In the genomic region with DNA sequence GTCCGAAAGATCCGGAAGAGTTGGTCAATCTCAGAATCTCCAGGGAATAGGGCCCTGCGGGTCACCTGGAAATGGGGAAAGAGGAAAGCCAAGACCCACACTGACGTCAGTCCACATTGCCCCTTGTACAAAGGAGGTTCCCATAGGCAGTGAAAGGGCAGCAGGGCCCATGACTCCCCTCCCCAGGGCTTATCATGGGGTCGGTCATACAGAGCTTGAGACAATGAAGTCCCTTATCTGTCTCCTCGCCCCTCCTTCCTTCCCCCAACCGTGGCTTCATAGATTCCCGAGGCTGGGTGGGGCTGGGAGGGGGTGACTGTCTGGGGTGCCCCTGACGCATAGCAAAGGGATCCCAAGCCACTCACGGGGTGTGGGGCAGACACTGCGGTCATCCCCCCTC, we compare ENCODE assay signal across 17 mouse cellular contexts. TPM values are rescaled to one million over a fixed set of nuclear protein-coding genes. Genes with fewer than 3 reads are reported as not detected.
DNase-seq lines count a peak whose midpoint lies in the region; ATAC-seq and TF ChIP-seq lines count a peak whose summit lies in the region.
"Had no signal": no experiment of that assay in that cellular context is flagged by ENCODE, and none has a peak within 500 bp of the region (broad histone marks: within the 10 kb centered on the region; RNA-seq: fewer than 3 reads in every experiment).

No protein-coding gene starts in this region.

- peak; percentile 91 for DNase-seq in heart, adult 11 months
- no peak for DNase-seq in heart, adult 9 months (ENCODE audit: low spot score in 2 of 2)
- no peak for DNase-seq in heart, adult 2 months
- DNase-seq in heart, postnatal 0 days (ENCODE audit: low spot score) = no peak
- DNase-seq in heart, postnatal 14 days = no peak
- no peak for DNase-seq in liver, embryonic 13.5 days
- no peak for DNase-seq in B cell, adult 2 months
- DNase-seq: adrenal gland, adult 8-10 months; adrenal gland, postnatal 36 days; cerebellum, adult 8-10 months; gastrocnemius, postnatal 36 days had no signal

- peaks cover 3% of the 10 kb centered on the region; the same call in 1 of the 2 replicates for H3K79me2 ChIP-seq in heart, adult 2 months (replicated peaks; ENCODE audit: control insufficient read depth, insufficient read depth, low read length)

- peaks cover 53% of the 10 kb centered on the region for H3K4me1 ChIP-seq in heart, embryonic 13.5 days
- H3K4me1 ChIP-seq in heart, adult 2 months (ENCODE audit: control insufficient read depth, insufficient read depth, low read length) = no peaks in the 10 kb centered on the region; the same call in none of the 2 replicates
- peaks cover 23% of the 10 kb centered on the region for H3K4me1 ChIP-seq in heart, postnatal 0 days (ENCODE audit: control insufficient read depth, insufficient read depth)
- peaks cover 68% of the 10 kb centered on the region for H3K4me1 ChIP-seq in liver, embryonic 13.5 days (replicated peaks)

- H3K9ac ChIP-seq in heart, embryonic 13.5 days = peak overlapping the region; percentile 55; the same call in 1 of the 2 replicates
- H3K9ac ChIP-seq in heart, adult 2 months (ENCODE audit: low read depth, low read length) = no peak overlapping the region
- H3K9ac ChIP-seq in heart, postnatal 0 days (replicated peaks; ENCODE audit: low read depth, low read length) = no peak overlapping the region
- H3K9ac ChIP-seq in liver, embryonic 13.5 days = no peak overlapping the region
- H3K9ac ChIP-seq: embryonic facial prominence, embryonic 12.5 days; forebrain, embryonic 15.5 days; hindbrain, embryonic 13.5 days had no signal

- TF ChIP-seq POLR2A in heart, adult 2 months (IDR thresholded peaks at IDR 0.05; ENCODE audit: insufficient read depth, low read depth, low read length) = no peak

- intact Hi-C loops in heart, adult 2 months (cut with DNase I) = no loop called here
- intact Hi-C loops in heart, postnatal 14 days (cut with DNase I) = no loop called here

- no peaks in the 10 kb centered on the region for H3K27me3 ChIP-seq in heart, embryonic 13.5 days (replicated peaks)
- no peaks in the 10 kb centered on the region for H3K27me3 ChIP-seq in heart, adult 2 months (ENCODE audit: control insufficient read depth, insufficient read depth, low read length)
- no peaks in the 10 kb centered on the region for H3K27me3 ChIP-seq in heart, postnatal 0 days (ENCODE audit: control insufficient read depth, insufficient read depth, low read length)
- H3K27me3 ChIP-seq in liver, embryonic 13.5 days = no peaks in the 10 kb centered on the region
- H3K27me3 ChIP-seq: CH12.LX; embryonic facial prominence, embryonic 12.5 days; forebrain, embryonic 15.5 days; hindbrain, embryonic 13.5 days had no signal

- WGBS in heart, embryonic 13.5 days = 48% methylated on average over 11 of the region's 11 CpGs
- whole genome bisulfite sequencing in heart, adult 2 months = 41% methylated on average over 11 of the region's 11 CpGs
- WGBS in heart, postnatal 0 days = 47% methylated on average over 11 of the region's 11 CpGs
- WGBS in liver, embryonic 13.5 days (ENCODE audit: insufficient replicate concordance) = 41% methylated on average over 11 of the region's 11 CpGs

- TF ChIP-seq CTCF in heart, adult 2 months (IDR thresholded peaks at IDR 0.05) = no peak
- no peak for TF ChIP-seq CTCF in heart, postnatal 0 days (IDR thresholded peaks at IDR 0.05; ENCODE audit: low read depth)

- H3K4me3 ChIP-seq in heart, embryonic 13.5 days = no peak overlapping the region
- no peak overlapping the region for H3K4me3 ChIP-seq in heart, adult 2 months
- no peak overlapping the region for H3K4me3 ChIP-seq in heart, postnatal 0 days (ENCODE audit: low read depth, low read length)
- no peak overlapping the region for H3K4me3 ChIP-seq in liver, embryonic 13.5 days (replicated peaks)
- H3K4me3 ChIP-seq: embryonic facial prominence, embryonic 12.5 days; forebrain, embryonic 15.5 days; hindbrain, embryonic 13.5 days had no signal

- no peak for TF ChIP-seq EP300 in heart, adult 2 months (IDR thresholded peaks at IDR 0.05; ENCODE audit: insufficient read depth, low read depth, low read length)
- TF ChIP-seq EP300 in heart, postnatal 0 days (IDR thresholded peaks at IDR 0.05; ENCODE audit: low read depth) = no peak

- no peak for ATAC-seq in heart, embryonic 13.5 days (ENCODE audit: extremely low read depth, insufficient number of reproducible peaks, low FRiP score, low TSS enrichment)
- no peak for ATAC-seq in heart, postnatal 0 days (ENCODE audit: insufficient read depth, low read depth)
- ATAC-seq in liver, embryonic 13.5 days (ENCODE audit: low read depth) = no peak
- ATAC-seq: forebrain, embryonic 15.5 days; hindbrain, postnatal 0 days had no signal

- peaks cover 59% of the 10 kb centered on the region for H3K36me3 ChIP-seq in heart, embryonic 13.5 days
- no peaks in the 10 kb centered on the region; the same call in 1 of the 2 replicates for H3K36me3 ChIP-seq in heart, adult 2 months (ENCODE audit: control insufficient read depth, insufficient read depth, low read length)
- peaks cover 20% of the 10 kb centered on the region for H3K36me3 ChIP-seq in heart, postnatal 0 days (replicated peaks; ENCODE audit: control insufficient read depth, insufficient read depth, low read length)
- peaks cover 61% of the 10 kb centered on the region for H3K36me3 ChIP-seq in liver, embryonic 13.5 days
- H3K36me3 ChIP-seq: forebrain, embryonic 15.5 days had no signal

- peak overlapping the region; percentile 22 for H3K4me2 ChIP-seq in heart, embryonic 13.5 days
- H3K4me2 ChIP-seq in heart, postnatal 0 days (ENCODE audit: low read depth, low read length) = no peak overlapping the region
- no peak overlapping the region for H3K4me2 ChIP-seq in liver, embryonic 13.5 days
- H3K4me2 ChIP-seq: embryonic facial prominence, embryonic 12.5 days; forebrain, embryonic 15.5 days; hindbrain, embryonic 13.5 days had no signal

- no peaks in the 10 kb centered on the region for H3K9me3 ChIP-seq in heart, embryonic 13.5 days
- H3K9me3 ChIP-seq in heart, postnatal 0 days (replicated peaks; ENCODE audit: control insufficient read depth, low read length) = no peaks in the 10 kb centered on the region
- no peaks in the 10 kb centered on the region for H3K9me3 ChIP-seq in liver, embryonic 13.5 days (replicated peaks)
- H3K9me3 ChIP-seq: embryonic facial prominence, embryonic 12.5 days; forebrain, embryonic 15.5 days; hindbrain, embryonic 13.5 days had no signal

- peak overlapping the region; percentile 72 for H3K27ac ChIP-seq in heart, embryonic 13.5 days (replicated peaks)
- no peak overlapping the region for H3K27ac ChIP-seq in heart, adult 2 months
- H3K27ac ChIP-seq in heart, postnatal 0 days (ENCODE audit: low read depth) = peak overlapping the region; percentile 37
- peak overlapping the region; percentile 51 for H3K27ac ChIP-seq in liver, embryonic 13.5 days
- H3K27ac ChIP-seq: embryonic facial prominence, embryonic 12.5 days; forebrain, embryonic 15.5 days; hindbrain, embryonic 13.5 days; hindbrain, postnatal 0 days had no signal

RNA-seq across cellular contexts. Expression of gene Rab5b, which starts 3.5 kb away (rescaled TPM):
- polyA plus RNA-seq in heart, embryonic 13.5 days (2015; fragmentation: Nextera tagmentation; extraction: Ambion mirVana) = 60.4 and 62.1 TPM in 2 replicates
- total RNA-seq in heart, adult 2 months (2021) = 10 to 100 TPM; 72.8 to 80.0 TPM
- polyA plus RNA-seq in heart, adult 2 months (2012; rRNA removed) = 68.9 and 111 TPM in 2 replicates
- 68.1 and 75.3 TPM in 2 replicates for total RNA-seq in heart, postnatal 0 days (2014; rRNA removed; ENCODE audit: low replicate concordance)
- 51.2 and 54.8 TPM in 2 replicates for polyA plus RNA-seq in heart, postnatal 0 days (2015; fragmentation: Nextera tagmentation; extraction: Ambion mirVana)
- 10 to 100 TPM; 66.5 to 71.8 TPM for total RNA-seq in heart, postnatal 14 days (2021)
- polyA plus RNA-seq in liver, embryonic 13.5 days (2015; fragmentation: Nextera tagmentation; extraction: Ambion mirVana) = 24.5 and 31.4 TPM in 2 replicates

RNA-seq across cellular contexts. Expression of gene Pmel, which starts 4.4 kb away (rescaled TPM):
- polyA plus RNA-seq in heart, embryonic 13.5 days (2015; fragmentation: Nextera tagmentation; extraction: Ambion mirVana) = 1.6 and 2.6 TPM in 2 replicates
- total RNA-seq in heart, adult 2 months (2021) = under 1 TPM; 0.43 to 0.50 TPM
- 0.59 and 0.66 TPM in 2 replicates for polyA plus RNA-seq in heart, adult 2 months (2012; rRNA removed)
- total RNA-seq in heart, postnatal 0 days (2014; rRNA removed; ENCODE audit: low replicate concordance) = 7.7 and 23.2 TPM in 2 replicates
- polyA plus RNA-seq in heart, postnatal 0 days (2015; fragmentation: Nextera tagmentation; extraction: Ambion mirVana) = 2.0 and 3.0 TPM in 2 replicates
- under 1 TPM; 0.66 to 0.93 TPM for total RNA-seq in heart, postnatal 14 days (2021)
- polyA plus RNA-seq in liver, embryonic 13.5 days (2015; fragmentation: Nextera tagmentation; extraction: Ambion mirVana) = 0.30 and 0.52 TPM in 2 replicates

RNA-seq across cellular contexts. Expression of gene Cdk2, which starts 5.2 kb away (rescaled TPM):
- 86.6 and 92.0 TPM in 2 replicates for polyA plus RNA-seq in heart, embryonic 13.5 days (2015; fragmentation: Nextera tagmentation; extraction: Ambion mirVana)
- 10 to 100 TPM in 1 of 2 experiments, 1 to 10 TPM in 1; 8.5 to 10.9 TPM for total RNA-seq in heart, adult 2 months (2021)
- polyA plus RNA-seq in heart, adult 2 months (2012; rRNA removed) = 10.0 and 17.5 TPM in 2 replicates
- total RNA-seq in heart, postnatal 0 days (2014; rRNA removed; ENCODE audit: low replicate concordance) = 71.8 and 74.7 TPM in 2 replicates
- 50.9 and 53.0 TPM in 2 replicates for polyA plus RNA-seq in heart, postnatal 0 days (2015; fragmentation: Nextera tagmentation; extraction: Ambion mirVana)
- 10 to 100 TPM; 18.9 to 19.9 TPM for total RNA-seq in heart, postnatal 14 days (2021)
- 61.1 and 71.9 TPM in 2 replicates for polyA plus RNA-seq in liver, embryonic 13.5 days (2015; fragmentation: Nextera tagmentation; extraction: Ambion mirVana)

RNA-seq across cellular contexts. Expression of gene Suox, which starts 25.7 kb away (rescaled TPM):
- 11.1 and 12.4 TPM in 2 replicates for polyA plus RNA-seq in heart, embryonic 13.5 days (2015; fragmentation: Nextera tagmentation; extraction: Ambion mirVana)
- 10 to 100 TPM; 25.6 to 26.6 TPM for total RNA-seq in heart, adult 2 months (2021)
- 21.8 and 37.9 TPM in 2 replicates for polyA plus RNA-seq in heart, adult 2 months (2012; rRNA removed)
- 17.2 and 21.4 TPM in 2 replicates for total RNA-seq in heart, postnatal 0 days (2014; rRNA removed; ENCODE audit: low replicate concordance)
- polyA plus RNA-seq in heart, postnatal 0 days (2015; fragmentation: Nextera tagmentation; extraction: Ambion mirVana) = 11.9 and 12.5 TPM in 2 replicates
- total RNA-seq in heart, postnatal 14 days (2021) = 10 to 100 TPM; 17.3 to 17.4 TPM
- 10.7 and 13.9 TPM in 2 replicates for polyA plus RNA-seq in liver, embryonic 13.5 days (2015; fragmentation: Nextera tagmentation; extraction: Ambion mirVana)

RNA-seq across cellular contexts. Expression of gene Dgka, which starts 45.0 kb away (rescaled TPM):
- polyA plus RNA-seq in heart, embryonic 13.5 days (2015; fragmentation: Nextera tagmentation; extraction: Ambion mirVana) = 4.8 and 5.0 TPM in 2 replicates
- 10 to 100 TPM; 11.2 to 12.6 TPM for total RNA-seq in heart, adult 2 months (2021)
- 17.5 and 20.3 TPM in 2 replicates for polyA plus RNA-seq in heart, adult 2 months (2012; rRNA removed)
- 4.8 and 6.8 TPM in 2 replicates for total RNA-seq in heart, postnatal 0 days (2014; rRNA removed; ENCODE audit: low replicate concordance)
- 4.8 and 5.2 TPM in 2 replicates for polyA plus RNA-seq in heart, postnatal 0 days (2015; fragmentation: Nextera tagmentation; extraction: Ambion mirVana)
- total RNA-seq in heart, postnatal 14 days (2021) = 10 to 100 TPM; 12.4 to 15.7 TPM
- polyA plus RNA-seq in liver, embryonic 13.5 days (2015; fragmentation: Nextera tagmentation; extraction: Ambion mirVana) = 1.8 and 2.6 TPM in 2 replicates
